Mouse (Mus musculus) megakaryocyte, embryonic 14.5 days (primary cell): ENCODE measurements around the gene 2310034G01Rik.

Source experiments
- FLI1 ChIP-seq: IDR thresholded peaks from 2 replicates; pipeline ENCODE4 v1.6.1; 2012; ENCODE audit warnings: low read length, inconsistent platforms, mixed read lengths
- GATA1 ChIP-seq: IDR thresholded peaks from 3 replicates; pipeline ENCODE4 v1.6.1; 2012; ENCODE audit warnings: mixed read lengths, low read length, inconsistent platforms, borderline replicate concordance

GRCm38 (mm10) chr19:46399372-46399771 is 49.3 kb upstream of the 2310034G01Rik start:
- TF ChIP-seq GATA1 (no peak), FLI1 (no peak)
